Mouse (Mus musculus): ENCODE measurements around the gene Ddx17. TPM values are rescaled to one million over a fixed set of nuclear protein-coding genes. Genes with fewer than 3 reads are reported as not detected.

Gene Ddx17
- polyA plus RNA-seq, 1 experiment from 2014 or later: 60.1 TPM

- H3K9ac ChIP-seq (replicated peaks): no peak overlapping the region
- H3K4me1 ChIP-seq: peaks cover 32% of the 10 kb centered on the region
- no peak; the same call in 1 of the 2 replicates for ATAC-seq (replicated peaks)
- no peaks in the 10 kb centered on the region for H3K36me3 ChIP-seq
- H3K9me3 ChIP-seq: no peaks in the 10 kb centered on the region
- H3K27me3 ChIP-seq: peaks cover 41% of the 10 kb centered on the region
- 9% methylated on average over 18 of the region's 18 CpGs for WGBS
- H3K4me2 ChIP-seq (replicated peaks): peak overlapping the region; percentile 26
- 0 out of 2 replicates have a peak overlapping the region, but pooled peaks have one; percentile 10 for H3K4me3 ChIP-seq
- no peak overlapping the region for H3K27ac ChIP-seq (replicated peaks)
Measured at GRCm38 (mm10) chr15:79502891-79503341, 43.6 kb downstream of the Ddx17 start.

GRCm38 (mm10) chr15:79500110-79500509, 46.4 kb downstream of the Ddx17 start:
- no peak overlapping the region for H3K27ac ChIP-seq (replicated peaks)
- H3K4me3 ChIP-seq: no peak overlapping the region
- H3K36me3 ChIP-seq: no peaks in the 10 kb centered on the region
- no peak overlapping the region for H3K4me2 ChIP-seq (replicated peaks)
- no peak for ATAC-seq (replicated peaks)
- H3K4me1 ChIP-seq: peaks cover 19% of the 10 kb centered on the region
- no peak overlapping the region for H3K9ac ChIP-seq (replicated peaks)
- 61% methylated on average over 17 of the region's 17 CpGs for WGBS
- no peaks in the 10 kb centered on the region for H3K9me3 ChIP-seq
- H3K27me3 ChIP-seq: peaks cover 27% of the 10 kb centered on the region

- no peak overlapping the region for H3K27ac ChIP-seq (replicated peaks)
- 48% methylated on average over 18 of the region's 18 CpGs for WGBS
- no peak overlapping the region for H3K9ac ChIP-seq (replicated peaks)
- H3K27me3 ChIP-seq: no peaks in the 10 kb centered on the region; the same call in 1 of the 2 replicates
- ATAC-seq (replicated peaks): no peak
- no peaks in the 10 kb centered on the region for H3K4me1 ChIP-seq
- no peaks in the 10 kb centered on the region for H3K36me3 ChIP-seq
- H3K9me3 ChIP-seq: no peaks in the 10 kb centered on the region
- H3K4me3 ChIP-seq: no peak overlapping the region
- H3K4me2 ChIP-seq (replicated peaks): no peak overlapping the region
Measured at GRCm38 (mm10) chr15:79493527-79493926, 53.0 kb downstream of the Ddx17 start.

GRCm38 (mm10) chr15:79489463-79489862, 57.1 kb downstream of the Ddx17 start:
- no peaks in the 10 kb centered on the region for H3K4me1 ChIP-seq
- no peaks in the 10 kb centered on the region for H3K36me3 ChIP-seq
- H3K27me3 ChIP-seq: no peaks in the 10 kb centered on the region; the same call in 1 of the 2 replicates
- H3K4me2 ChIP-seq (replicated peaks): no peak overlapping the region
- no peak overlapping the region for H3K9ac ChIP-seq (replicated peaks)
- H3K4me3 ChIP-seq: no peak overlapping the region
- no peak overlapping the region for H3K27ac ChIP-seq (replicated peaks)
- no peak for ATAC-seq (replicated peaks)
- H3K9me3 ChIP-seq: no peaks in the 10 kb centered on the region
- 71% methylated on average over 11 of the region's 11 CpGs for WGBS

- H3K4me1 ChIP-seq: no peaks in the 10 kb centered on the region
- 9% methylated on average over 15 of the region's 15 CpGs for WGBS
- no peak overlapping the region for H3K4me2 ChIP-seq (replicated peaks)
- no peaks in the 10 kb centered on the region for H3K36me3 ChIP-seq
- no peak overlapping the region for H3K4me3 ChIP-seq
- no peak for ATAC-seq (replicated peaks)
- no peaks in the 10 kb centered on the region for H3K9me3 ChIP-seq
- H3K27ac ChIP-seq (replicated peaks): no peak overlapping the region
- no peak overlapping the region for H3K9ac ChIP-seq (replicated peaks)
- H3K27me3 ChIP-seq: no peaks in the 10 kb centered on the region
Measured at GRCm38 (mm10) chr15:79481181-79481688, 65.3 kb downstream of the Ddx17 start.

Small RNA genes lying within 50 kb of the gene (microRNA-seq; reads per million reads assigned to microRNA genes)
- not detected for gene Gm27903

Other genes with a start within 250 kb of the Ddx17 start
- gene Pla2g6, start 218.4 kb downstream of the Ddx17 start, polyA plus RNA-seq (2015; fragmentation: Nextera tagmentation; extraction: Ambion mirVana): 25.8 and 29.5 TPM in 2 replicates
- 0.79 and 0.97 TPM in 2 replicates for gene Maff, start 200.1 kb downstream of the Ddx17 start, polyA plus RNA-seq (2015; fragmentation: Nextera tagmentation; extraction: Ambion mirVana)
- 37.5 and 40.8 TPM in 2 replicates for gene Tmem184b, start 143.2 kb downstream of the Ddx17 start, polyA plus RNA-seq (2015; fragmentation: Nextera tagmentation; extraction: Ambion mirVana)
- gene Csnk1e, start 91.2 kb downstream of the Ddx17 start, polyA plus RNA-seq (2015; fragmentation: Nextera tagmentation; extraction: Ambion mirVana): 316 and 323 TPM in 2 replicates
- gene Kcnj4, start 41.5 kb downstream of the Ddx17 start, polyA plus RNA-seq (2015; fragmentation: Nextera tagmentation; extraction: Ambion mirVana): 0.20 and 0.33 TPM in 2 replicates
- gene Kdelr3, start 30.3 kb downstream of the Ddx17 start, polyA plus RNA-seq (2015; fragmentation: Nextera tagmentation; extraction: Ambion mirVana): 5.1 and 5.3 TPM in 2 replicates
- gene Dmc1, start 58.4 kb upstream of the Ddx17 start, polyA plus RNA-seq (2015; fragmentation: Nextera tagmentation; extraction: Ambion mirVana): 0.59 and 0.67 TPM in 2 replicates
- gene Fam227a, start 112.2 kb upstream of the Ddx17 start, polyA plus RNA-seq (2015; fragmentation: Nextera tagmentation; extraction: Ambion mirVana): 4.7 and 5.2 TPM in 2 replicates
- 116 and 124 TPM in 2 replicates for gene Cby1, start 112.5 kb upstream of the Ddx17 start, polyA plus RNA-seq (2015; fragmentation: Nextera tagmentation; extraction: Ambion mirVana)
- 264 and 266 TPM in 2 replicates for gene Tomm22, start 124.1 kb upstream of the Ddx17 start, polyA plus RNA-seq (2015; fragmentation: Nextera tagmentation; extraction: Ambion mirVana)
- 23.3 and 26.8 TPM in 2 replicates for gene Josd1, start 141.2 kb upstream of the Ddx17 start, polyA plus RNA-seq (2015; fragmentation: Nextera tagmentation; extraction: Ambion mirVana)
- gene Gtpbp1, start 144.1 kb upstream of the Ddx17 start, polyA plus RNA-seq (2015; fragmentation: Nextera tagmentation; extraction: Ambion mirVana): 53.9 and 58.0 TPM in 2 replicates
- 10.5 and 11.6 TPM in 2 replicates for gene Sun2, start 195.8 kb upstream of the Ddx17 start, polyA plus RNA-seq (2015; fragmentation: Nextera tagmentation; extraction: Ambion mirVana)
- 94.8 and 99.9 TPM in 2 replicates for gene Dnal4, start 231.1 kb upstream of the Ddx17 start, polyA plus RNA-seq (2015; fragmentation: Nextera tagmentation; extraction: Ambion mirVana)

Data from forebrain, embryonic 15.5 days (tissue).